Mouse (Mus musculus) midbrain, embryonic 11.5 days (tissue): Measurements from ENCODE around the gene Fbxl12. TPM values are rescaled to one million over a fixed set of nuclear protein-coding genes. Genes with fewer than 3 reads are reported as not detected.
A peak's percentile ranks its signal among the peaks of the same experiment; 100 is the strongest.

Experiments used
- ATAC-seq: fragments of 200-750 bp; cut with Nextera tagmentation; 2 replicates; pipeline ENCODE4 v1.8.0; 2017; ENCODE audit warnings: moderate TSS enrichment, moderate library complexity; ENCODE audit not compliant: low FRiP score
- DNase-seq: peaks from one replicate; pipeline ENCODE4 v3.0.0; 2015; ENCODE audit warnings: low spot score; ENCODE audit errors: missing footprints
- H3K27ac ChIP-seq: fragments of 300-500 bp; sonication (generic); 2 replicates; pipeline ENCODE4 v1.5.1; 2014; ENCODE audit warnings: low read depth, low read length
- H3K27me3 ChIP-seq: fragments of 300-500 bp; sonication (generic); 2 replicates; pipeline ENCODE4 v1.6.1; 2014; ENCODE audit warnings: mild to moderate bottlenecking, low read length, moderate library complexity, mixed read lengths; ENCODE audit not compliant: control insufficient read depth, insufficient read depth
- H3K36me3 ChIP-seq: fragments of 300-500 bp; sonication (generic); 2 replicates; pipeline ENCODE4 v1.6.1; 2014; ENCODE audit warnings: mild to moderate bottlenecking, low read length, moderate library complexity, mixed read lengths; ENCODE audit not compliant: control insufficient read depth, insufficient read depth
- H3K4me1 ChIP-seq: fragments of 300-500 bp; sonication (generic); 2 replicates; pipeline ENCODE4 v1.6.1; 2014; ENCODE audit warnings: low read length; ENCODE audit not compliant: control insufficient read depth, insufficient read depth
- H3K4me2 ChIP-seq: fragments of 300-500 bp; sonication (generic); 2 replicates; pipeline ENCODE4 v1.6.1; 2014; ENCODE audit warnings: mild to moderate bottlenecking, moderate library complexity
- H3K4me3 ChIP-seq: fragments of 300-500 bp; sonication (generic); 2 replicates; pipeline ENCODE4 v1.5.1; 2014; ENCODE audit warnings: low read depth, low read length
- H3K9ac ChIP-seq: fragments of 300-500 bp; sonication (generic); 2 replicates; pipeline ENCODE4 v1.6.1; 2014; ENCODE audit warnings: low read length
- H3K9me3 ChIP-seq: fragments of 300-500 bp; sonication (generic); 2 replicates; pipeline ENCODE4 v1.6.1; 2016; ENCODE audit warnings: low read length; ENCODE audit not compliant: control insufficient read depth
- WGBS: fragments of 180-500 bp; shearing (Covaris S2); extraction: QIAGEN DNeasy Blood & Tissue Kit; methylation state at CpG from one replicate; pipeline ENCODE4 v1.1.7; 2014; 5-methylcytosine and 5-hydroxymethylcytosine counted together
- polyA plus RNA-seq: library from polyadenylated mRNA; unstranded; fragments of >200 nt; fragmentation: Nextera tagmentation; extraction: Ambion mirVana; gene quantifications from 2 replicates; pipeline ENCODE4 v1.2.1, GENCODE M21; 2014

Fbxl12 gene
- polyA plus RNA-seq, 1 experiment from 2014 or later: 12.0 TPM

- Histone ChIP-seq H3K27me3 (no peaks in the 10 kb centered on the region), H3K4me2 (no peak overlapping the region), H3K27ac (no peak overlapping the region; the same call in 1 of the 2 replicates), H3K4me1 (peaks cover 12% of the 10 kb centered on the region), H3K9me3 (no peaks in the 10 kb centered on the region), H3K4me3 (no peak overlapping the region), H3K36me3 (peaks cover 22% of the 10 kb centered on the region), H3K9ac (no peak overlapping the region)
- WGBS: 91% methylated on average over 8 of the region's 8 CpGs
- ATAC-seq (no peak), DNase-seq (no peak)
Observed at GRCm38 (mm10) chr9:20662874-20663273, 18.3 kb upstream of the Fbxl12 start.

DNA sequence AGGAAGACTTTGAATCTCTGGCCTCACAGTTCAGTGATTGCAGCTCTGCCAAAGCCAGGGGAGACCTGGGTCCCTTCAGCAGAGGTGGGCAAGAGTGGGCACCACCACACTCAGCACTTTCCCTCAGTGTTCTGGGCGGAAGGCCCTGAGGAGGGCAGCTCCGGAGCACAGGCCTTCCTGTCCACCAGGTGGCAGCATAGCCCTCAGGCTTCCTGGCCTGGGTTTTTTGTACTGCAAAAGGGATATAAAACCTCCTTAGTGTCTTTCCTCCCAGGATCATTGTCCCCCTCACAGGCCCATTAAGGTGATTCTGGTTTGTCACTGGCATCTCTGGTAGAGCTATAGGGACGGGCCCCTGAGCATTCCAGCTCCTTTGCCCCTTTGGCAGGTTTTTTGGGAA is 17.8 kb upstream of the Fbxl12 start:
- no peak overlapping the region; the same call in 1 of the 2 replicates for H3K27ac ChIP-seq
- DNase-seq (peak; percentile 93), ATAC-seq (peak; percentile 54; the same call in 1 of the 2 replicates)

DNA sequence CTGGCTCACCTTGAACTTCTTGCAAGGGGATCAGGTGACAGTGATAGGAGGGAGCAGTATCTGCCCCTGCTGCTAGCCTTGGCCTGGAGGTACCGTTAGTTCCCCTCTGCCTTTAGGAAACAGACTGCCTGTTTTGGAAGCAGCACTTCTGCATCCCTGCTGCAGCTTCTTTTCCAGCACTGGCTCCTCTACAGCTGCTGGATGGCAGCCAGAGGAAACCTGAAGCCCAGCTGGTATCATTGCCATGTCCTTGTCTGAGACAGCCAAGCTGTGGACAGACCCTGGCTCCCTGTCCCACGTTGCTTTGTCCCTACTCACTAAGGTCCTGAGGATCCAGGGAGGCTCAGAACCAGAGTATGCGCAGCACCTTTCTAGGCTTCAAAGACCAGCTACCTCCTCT is 13.0 kb upstream of the Fbxl12 start:
- DNase-seq: no peak
- Histone ChIP-seq H3K9ac (no peak overlapping the region), H3K4me3 (no peak overlapping the region), H3K27ac (no peak overlapping the region), H3K9me3 (no peaks in the 10 kb centered on the region), H3K36me3 (peaks cover 33% of the 10 kb centered on the region), H3K27me3 (no peaks in the 10 kb centered on the region), H3K4me1 (peaks cover 13% of the 10 kb centered on the region), H3K4me2 (no peak overlapping the region)
- ATAC-seq: no peak
- WGBS: 93% methylated on average over 3 of the region's 3 CpGs

More for the DNA sequence above, 17.8 kb upstream of the Fbxl12 start:
- Histone ChIP-seq H3K4me1 (peaks cover 12% of the 10 kb centered on the region), H3K36me3 (peaks cover 24% of the 10 kb centered on the region), H3K9ac (no peak overlapping the region), H3K4me3 (no peak overlapping the region), H3K9me3 (no peaks in the 10 kb centered on the region), H3K27me3 (no peaks in the 10 kb centered on the region), H3K4me2 (no peak overlapping the region)
- WGBS: 56% methylated on average over 3 of the region's 3 CpGs

DNA sequence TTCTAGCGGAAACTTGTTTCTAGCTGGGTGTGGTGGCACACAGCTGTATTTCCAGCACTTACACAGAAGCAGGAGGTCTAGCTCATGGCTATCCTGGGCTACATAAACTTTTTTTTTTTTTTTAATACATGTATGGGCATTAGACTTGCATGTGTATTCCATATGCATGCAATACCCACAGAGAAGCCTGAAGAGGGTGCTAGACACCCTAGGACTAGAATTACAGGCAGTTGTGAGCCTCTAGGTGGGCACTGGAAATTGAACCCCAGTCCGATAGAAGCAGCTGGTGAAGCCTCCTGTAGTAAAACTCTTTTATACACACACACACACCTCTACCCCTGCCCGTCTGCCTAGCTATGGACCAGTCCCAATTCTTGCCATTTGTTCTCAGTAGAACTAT is 9.3 kb upstream of the Fbxl12 start:
- H3K4me1 ChIP-seq: peaks cover 19% of the 10 kb centered on the region
- DNase-seq: no peak
- H3K4me3 ChIP-seq: no peak overlapping the region
- no peaks in the 10 kb centered on the region for H3K9me3 ChIP-seq
- no peak overlapping the region for H3K9ac ChIP-seq
- no peak overlapping the region for H3K27ac ChIP-seq
- ATAC-seq: no peak
- H3K36me3 ChIP-seq: peaks cover 24% of the 10 kb centered on the region
- peak overlapping the region; percentile 76 for H3K4me2 ChIP-seq
- WGBS: 93% methylated on average over 3 of the region's 3 CpGs
- H3K27me3 ChIP-seq: no peaks in the 10 kb centered on the region

GRCm38 (mm10) chr9:20652260-20652658 is 7.7 kb upstream of the Fbxl12 start:
- DNase-seq (peak; percentile 90), ATAC-seq (peak; percentile 41)
- peaks cover 16% of the 10 kb centered on the region for H3K36me3 ChIP-seq

DNA sequence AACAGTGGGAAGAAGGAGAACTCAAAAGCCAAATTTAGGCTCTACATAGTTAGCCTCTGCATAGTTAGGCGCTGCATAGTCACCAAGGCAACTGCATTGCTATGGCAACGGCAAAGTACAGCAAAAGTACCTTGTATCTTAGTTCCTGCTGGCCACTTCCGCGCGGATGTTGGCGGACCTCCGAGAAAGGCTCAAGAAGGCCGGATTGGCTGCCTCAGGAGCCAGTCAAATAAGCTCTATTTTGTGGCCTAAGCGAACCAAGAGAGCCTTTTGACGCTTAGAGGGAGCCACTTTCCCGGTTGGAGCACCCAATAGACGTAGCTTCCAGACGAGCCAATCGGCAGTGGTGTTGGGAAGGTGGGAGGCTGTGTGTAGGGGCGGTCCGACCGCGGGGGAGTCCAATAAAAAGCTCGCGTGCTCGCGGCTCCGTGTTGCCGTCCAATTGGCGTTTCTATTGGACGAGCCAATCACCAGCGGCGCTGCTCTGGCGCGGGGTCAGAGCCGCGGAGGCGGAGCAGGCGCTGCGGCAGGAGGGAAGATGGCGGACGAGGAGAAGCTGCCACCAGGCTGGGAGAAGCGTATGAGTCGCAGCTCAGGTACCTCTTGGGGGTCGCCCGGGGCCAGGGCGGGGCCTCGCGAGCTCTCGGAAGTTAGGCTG is 7.2 kb upstream of the Fbxl12 start, which contains the start of gene Pin1:
TSS of gene Pin1 (plus strand) at position 494 of the 658 bp plus-strand sequence.
- peak within 1 kb of the TSS; percentile 96 for H3K4me3 ChIP-seq
- H3K4me1 ChIP-seq: peaks cover 19% of the 10 kb centered on the region
- DNase-seq (peak; percentile 99), ATAC-seq (peak; percentile 100)
- no peaks in the 10 kb centered on the region for H3K9me3 ChIP-seq
- no peak within 1 kb of the TSS for H3K27ac ChIP-seq
- H3K36me3 ChIP-seq: peaks cover 15% of the 10 kb centered on the region
- under 1% methylated on average over 45 of the region's 45 CpGs for WGBS
- peak within 1 kb of the TSS; percentile 76 for H3K4me2 ChIP-seq
- peak within 1 kb of the TSS; percentile 91 for H3K9ac ChIP-seq
- H3K27me3 ChIP-seq: no peaks in the 10 kb centered on the region

More at GRCm38 (mm10) chr9:20652260-20652658, 7.7 kb upstream of the Fbxl12 start:
- H3K9me3 ChIP-seq: no peaks in the 10 kb centered on the region
- H3K4me2 ChIP-seq: peak overlapping the region; percentile 76
- H3K4me3 ChIP-seq: peak overlapping the region; percentile 96
- no peak overlapping the region for H3K27ac ChIP-seq
- H3K4me1 ChIP-seq: peaks cover 19% of the 10 kb centered on the region
- H3K27me3 ChIP-seq: no peaks in the 10 kb centered on the region
- under 1% methylated on average over 25 of the region's 25 CpGs for WGBS
- peak overlapping the region; percentile 91 for H3K9ac ChIP-seq

DNA sequence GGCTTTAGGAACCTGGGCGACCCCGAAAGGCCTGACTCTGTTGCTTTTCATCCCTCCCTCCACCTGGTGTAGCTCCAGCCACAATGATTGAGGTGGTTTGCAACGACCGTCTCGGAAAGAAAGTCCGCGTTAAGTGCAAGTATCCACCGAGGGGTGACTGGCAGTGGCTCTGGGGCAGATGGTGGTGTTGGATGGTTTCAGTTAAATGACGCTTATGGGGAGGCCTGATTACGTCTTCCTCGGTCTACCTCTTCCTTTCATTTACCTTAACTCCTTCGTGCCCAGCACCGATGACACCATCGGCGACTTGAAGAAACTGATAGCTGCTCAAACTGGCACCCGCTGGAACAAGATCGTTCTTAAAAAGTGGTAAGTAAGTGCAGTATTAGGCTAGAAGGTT is 554 bp upstream of the Fbxl12 start:
- H3K36me3 ChIP-seq: peaks cover 2% of the 10 kb centered on the region; the same call in 1 of the 2 replicates
- H3K9me3 ChIP-seq: no peaks in the 10 kb centered on the region
- H3K4me3 ChIP-seq: peak overlapping the region; percentile 69
- H3K27me3 ChIP-seq: no peaks in the 10 kb centered on the region
- peaks cover 21% of the 10 kb centered on the region for H3K4me1 ChIP-seq
- peak overlapping the region; percentile 75 for H3K4me2 ChIP-seq
- 6% methylated on average over 17 of the region's 17 CpGs for WGBS
- H3K27ac ChIP-seq: no peak overlapping the region
- H3K9ac ChIP-seq: peak overlapping the region; percentile 69
- ATAC-seq (no peak), DNase-seq (no peak)

DNA sequence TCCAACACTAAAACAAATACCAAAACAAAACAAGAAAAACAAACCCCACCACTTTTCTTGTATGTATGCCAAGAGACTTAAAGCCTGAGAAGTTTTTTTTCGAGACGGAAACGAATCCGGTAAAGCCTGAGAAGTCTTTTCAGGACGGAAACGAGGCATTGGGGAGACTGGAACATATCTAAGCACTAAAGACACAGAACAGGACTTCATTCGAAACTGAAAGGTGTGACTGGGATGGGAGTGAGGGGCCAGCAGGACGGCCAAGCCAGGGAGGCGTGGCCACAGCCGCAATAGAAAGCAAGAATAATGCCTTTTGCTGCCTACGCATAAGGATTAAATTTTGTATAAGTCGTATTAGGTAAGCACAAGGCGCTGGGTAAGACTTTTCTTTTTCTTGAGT is 786 bp downstream of the Fbxl12 start:
- Histone ChIP-seq H3K9me3 (no peaks in the 10 kb centered on the region), H3K27me3 (no peaks in the 10 kb centered on the region), H3K4me1 (peaks cover 21% of the 10 kb centered on the region), H3K27ac (no peak overlapping the region), H3K4me3 (peak overlapping the region; percentile 69), H3K36me3 (peaks cover 6% of the 10 kb centered on the region; the same call in 1 of the 2 replicates), H3K9ac (peak overlapping the region; percentile 69), H3K4me2 (peak overlapping the region; percentile 75)
- ATAC-seq: no peak
- WGBS: 11% methylated on average over 13 of the region's 13 CpGs
- no peak for DNase-seq

DNA sequence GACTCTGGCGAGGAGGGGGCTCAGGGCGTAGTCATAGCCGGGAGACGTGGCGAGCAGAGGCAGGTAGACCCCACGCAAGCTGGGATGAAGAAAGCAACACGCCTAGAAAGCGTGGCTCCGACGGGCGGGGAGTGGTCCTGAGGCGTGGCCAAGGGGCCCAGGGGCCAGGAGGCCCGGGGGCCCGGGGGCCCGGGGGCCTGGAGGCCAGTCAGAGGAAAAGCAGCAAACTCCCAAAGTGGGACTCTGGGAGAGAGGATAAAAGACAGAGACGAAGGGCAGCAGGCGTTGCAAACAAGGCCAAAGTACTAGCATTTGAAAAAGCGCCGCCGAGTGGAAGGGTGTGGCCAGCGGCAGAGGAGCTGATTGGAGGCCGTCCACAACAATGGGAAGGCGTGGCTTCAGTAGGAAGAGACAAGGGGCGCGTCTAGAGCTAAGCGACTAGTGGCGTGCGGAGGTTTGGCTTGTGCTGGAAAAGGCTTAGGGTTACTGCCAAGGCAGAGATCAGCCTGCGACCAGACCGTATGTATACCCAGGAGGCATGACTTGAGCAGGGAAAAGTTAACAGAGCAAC is 1.6 kb downstream of the Fbxl12 start:
- Histone ChIP-seq H3K9me3 (no peaks in the 10 kb centered on the region), H3K27ac (peak overlapping the region; percentile 69), H3K4me2 (peak overlapping the region; percentile 75), H3K4me3 (peak overlapping the region; percentile 69), H3K27me3 (no peaks in the 10 kb centered on the region), H3K4me1 (peaks cover 21% of the 10 kb centered on the region), H3K36me3 (peaks cover 10% of the 10 kb centered on the region; the same call in 1 of the 2 replicates), H3K9ac (peak overlapping the region; percentile 69)
- WGBS: under 1% methylated on average over 30 of the region's 30 CpGs
- DNase-seq (peak; percentile 97), ATAC-seq (peak; percentile 87)
